Mouse (Mus musculus): Measurements from ENCODE around the gene Plekhg1. TPM values are rescaled to one million over a fixed set of nuclear protein-coding genes. Genes with fewer than 3 reads are reported as not detected.

The Plekhg1 gene
- polyA plus RNA-seq, 1 experiment from 2014 or later: 8.0 TPM

DNA sequence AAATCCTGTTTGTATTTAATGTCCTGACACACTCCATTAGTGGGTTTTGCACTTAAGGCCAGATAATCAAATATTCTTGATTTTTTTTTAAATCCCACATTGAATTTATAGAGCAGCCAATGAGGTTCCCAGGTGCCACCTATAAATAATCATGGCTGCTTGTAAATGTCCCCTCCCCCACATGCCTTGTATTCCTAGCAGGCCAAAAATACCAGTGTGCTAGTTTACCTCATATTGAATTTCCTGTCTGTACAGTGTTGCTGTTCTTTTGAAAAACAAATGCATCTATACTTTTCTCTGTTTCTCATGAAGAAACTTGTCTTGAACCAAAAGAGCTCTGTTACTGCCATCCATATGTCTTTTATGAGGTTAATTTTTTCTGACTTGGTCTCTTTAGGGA, 59.3 kb downstream of the Plekhg1 start:
- H3K9ac ChIP-seq: no peak overlapping the region
- no peaks in the 10 kb centered on the region for H3K9me3 ChIP-seq (replicated peaks)
- H3K27ac ChIP-seq: no peak overlapping the region
- H3K36me3 ChIP-seq: no peaks in the 10 kb centered on the region
- H3K27me3 ChIP-seq: no peaks in the 10 kb centered on the region
- H3K4me2 ChIP-seq: no peak overlapping the region
- H3K4me3 ChIP-seq: no peak overlapping the region
- peaks cover 3% of the 10 kb centered on the region; the same call in 1 of the 2 replicates for H3K4me1 ChIP-seq (replicated peaks)
- no peak for ATAC-seq (replicated peaks; ENCODE audit: insufficient number of reproducible peaks, insufficient read depth, low FRiP score, low read depth)

DNA sequence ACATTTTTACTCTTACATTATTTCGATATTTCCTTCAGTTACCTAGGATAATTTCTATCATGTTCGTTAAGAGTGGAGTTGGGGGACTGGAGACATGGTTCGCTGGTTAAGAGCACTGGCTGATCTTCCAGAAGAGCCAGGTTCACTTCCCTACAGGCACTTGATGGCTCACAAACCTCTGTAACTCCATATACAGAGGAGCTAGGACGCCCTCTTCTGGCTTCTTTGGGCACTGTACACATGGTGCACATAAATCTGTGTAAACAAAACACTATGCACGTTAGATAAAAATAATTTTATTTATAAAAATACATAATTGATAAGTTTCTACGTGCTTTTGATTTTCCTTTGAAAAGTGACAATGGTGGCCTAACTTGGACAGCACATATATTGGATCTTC, 61.1 kb downstream of the Plekhg1 start:
- Histone ChIP-seq H3K36me3 (no peaks in the 10 kb centered on the region), H3K27ac (no peak overlapping the region), H3K4me3 (no peak overlapping the region), H3K27me3 (no peaks in the 10 kb centered on the region), H3K4me2 (no peak overlapping the region), H3K9me3 (replicated peaks) (no peaks in the 10 kb centered on the region), H3K9ac (no peak overlapping the region), H3K4me1 (replicated peaks) (peaks cover 3% of the 10 kb centered on the region; the same call in 1 of the 2 replicates)
- ATAC-seq (replicated peaks; ENCODE audit: insufficient number of reproducible peaks, insufficient read depth, low FRiP score, low read depth): no peak
- WGBS: 79% methylated on average over 6 of the region's 6 CpGs

DNA sequence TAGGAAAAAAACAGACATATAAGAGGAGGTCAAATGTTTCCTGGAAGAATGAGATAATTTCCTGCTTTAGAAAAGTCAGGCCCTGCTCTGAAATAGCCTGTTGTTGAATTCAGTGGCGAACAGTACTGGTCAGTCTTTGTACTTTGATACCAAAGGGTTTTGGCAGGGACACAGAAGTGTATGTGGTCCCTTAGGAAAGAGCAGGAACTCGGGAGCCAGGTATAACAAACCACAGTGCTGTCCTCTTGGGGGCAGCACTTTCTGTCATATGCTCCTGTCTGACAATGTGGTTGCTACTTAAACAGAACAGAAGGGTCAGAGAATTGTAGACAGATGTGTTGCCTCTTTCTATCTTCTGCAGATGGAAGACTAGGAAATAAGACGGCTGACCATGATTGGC, 65.2 kb downstream of the Plekhg1 start:
- H3K4me2 ChIP-seq: no peak overlapping the region
- no peak overlapping the region for H3K4me3 ChIP-seq
- H3K36me3 ChIP-seq: no peaks in the 10 kb centered on the region
- 0 out of 2 replicates have a peak, but pooled peaks have one; percentile 7 for ATAC-seq (replicated peaks; ENCODE audit: insufficient number of reproducible peaks, insufficient read depth, low FRiP score, low read depth)
- no peaks in the 10 kb centered on the region for H3K27me3 ChIP-seq
- H3K9me3 ChIP-seq (replicated peaks): no peaks in the 10 kb centered on the region
- H3K4me1 ChIP-seq (replicated peaks): peaks cover 7% of the 10 kb centered on the region; the same call in 1 of the 2 replicates
- H3K27ac ChIP-seq: no peak overlapping the region
- WGBS: 30% methylated on average over 3 of the region's 3 CpGs
- H3K9ac ChIP-seq: no peak overlapping the region

DNA sequence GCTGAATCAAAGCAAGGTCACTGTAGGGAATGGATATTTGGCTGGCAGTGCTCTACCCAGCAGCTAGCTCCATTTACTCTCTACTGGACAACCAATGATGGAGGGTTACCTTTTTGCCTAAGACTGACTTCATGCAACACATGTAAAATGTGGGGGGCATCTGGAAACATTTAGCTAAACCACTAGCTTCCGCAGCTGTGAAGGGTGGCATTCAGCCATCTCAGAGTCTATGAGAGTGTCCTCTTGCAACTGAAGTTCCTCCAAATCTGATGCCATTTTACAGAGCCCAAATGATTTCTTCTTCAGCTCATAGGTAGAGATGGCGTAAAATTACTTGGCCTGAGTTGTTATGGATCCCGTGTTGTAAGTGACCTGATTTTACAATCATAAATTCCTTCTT, 67.8 kb downstream of the Plekhg1 start:
- Histone ChIP-seq H3K27me3 (no peaks in the 10 kb centered on the region), H3K36me3 (no peaks in the 10 kb centered on the region), H3K9ac (no peak overlapping the region), H3K4me2 (no peak overlapping the region), H3K9me3 (replicated peaks) (no peaks in the 10 kb centered on the region), H3K4me3 (no peak overlapping the region), H3K4me1 (replicated peaks) (peaks cover 16% of the 10 kb centered on the region), H3K27ac (no peak overlapping the region)
- ATAC-seq (replicated peaks; ENCODE audit: insufficient number of reproducible peaks, insufficient read depth, low FRiP score, low read depth): no peak
- 87% methylated on average over 3 of the region's 3 CpGs for WGBS

DNA sequence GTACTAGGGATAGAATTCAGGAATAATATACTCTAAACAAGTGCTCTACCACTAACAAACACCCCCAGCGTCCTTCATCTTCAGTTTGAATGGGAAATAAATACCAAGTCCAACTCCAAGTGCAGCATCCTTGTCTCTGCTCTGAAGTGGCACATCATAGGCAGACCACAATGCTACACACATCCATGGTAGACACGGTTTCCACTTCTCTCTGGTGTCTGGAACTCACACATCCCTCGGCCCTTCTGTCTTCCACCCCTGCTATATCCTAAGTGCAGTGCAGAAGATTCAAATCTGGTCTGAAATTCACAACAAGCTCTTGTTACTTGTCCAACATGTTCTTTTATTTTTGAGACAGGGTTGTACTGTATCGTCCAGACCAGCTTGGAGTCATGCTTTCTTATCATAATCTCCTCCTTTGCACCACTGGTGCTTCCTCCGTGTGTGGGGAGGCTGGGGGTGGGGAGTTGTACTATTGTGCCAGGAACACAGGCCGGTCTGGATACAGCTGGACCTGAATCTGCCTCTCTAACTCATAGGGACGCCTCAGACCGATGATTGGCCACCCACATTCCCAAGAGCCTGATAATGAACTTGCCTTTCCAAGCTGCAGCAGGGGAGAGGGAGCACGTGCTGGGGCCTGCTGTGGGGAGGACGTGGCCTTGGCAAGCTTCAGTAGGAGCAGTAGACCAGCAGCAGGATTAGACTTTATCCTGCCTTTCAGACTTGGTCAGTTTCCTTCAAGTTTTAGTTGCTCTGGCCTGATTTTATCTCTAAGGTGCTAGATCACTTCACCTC, 70.5 kb downstream of the Plekhg1 start:
- 33% methylated on average over 10 of the region's 10 CpGs for WGBS
- Histone ChIP-seq H3K27me3 (no peaks in the 10 kb centered on the region), H3K4me2 (no peak overlapping the region), H3K36me3 (no peaks in the 10 kb centered on the region), H3K9ac (no peak overlapping the region), H3K27ac (0 out of 2 replicates have a peak overlapping the region, but pooled peaks have one; percentile 20), H3K9me3 (replicated peaks) (no peaks in the 10 kb centered on the region), H3K4me1 (replicated peaks) (peaks cover 16% of the 10 kb centered on the region), H3K4me3 (no peak overlapping the region)
- peak; percentile 73 for ATAC-seq (replicated peaks; ENCODE audit: insufficient number of reproducible peaks, insufficient read depth, low FRiP score, low read depth)

DNA sequence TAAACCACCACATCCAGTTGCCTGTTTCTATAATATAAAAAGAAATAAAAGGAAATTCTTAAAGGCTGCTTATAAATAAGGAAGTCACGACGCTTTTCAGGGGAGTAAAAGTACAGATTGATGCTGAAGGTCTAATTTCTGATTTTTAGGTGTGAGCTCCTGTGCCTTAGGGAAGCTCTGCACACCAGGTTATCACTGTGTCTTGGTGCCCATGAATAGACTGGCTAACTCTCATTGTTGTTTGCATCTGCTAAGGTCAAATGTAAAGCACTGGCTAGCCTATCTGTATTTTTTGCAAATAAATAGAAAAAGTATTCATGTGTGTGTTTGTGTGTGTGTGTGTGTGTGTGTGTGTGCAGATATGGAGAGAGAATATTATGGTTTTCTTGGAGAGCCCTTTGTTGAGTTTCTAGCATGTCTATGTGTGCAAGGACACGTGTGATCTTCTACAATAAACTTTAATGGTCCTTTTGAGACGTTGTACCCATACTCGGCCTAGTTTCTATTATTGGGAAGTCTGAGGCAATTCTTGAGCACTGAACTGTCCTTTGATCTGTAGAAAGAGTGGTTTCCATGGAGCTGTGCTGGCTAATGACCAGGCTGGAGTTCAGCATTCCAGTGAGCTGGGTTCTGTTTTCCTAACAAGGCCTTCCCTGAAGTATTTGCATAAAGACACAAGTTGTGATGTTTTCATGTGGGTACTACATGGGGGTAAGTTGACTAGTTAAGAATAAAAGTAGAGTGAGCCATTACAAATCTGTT, 79.0 kb downstream of the Plekhg1 start:
- Histone ChIP-seq H3K9me3 (replicated peaks) (no peaks in the 10 kb centered on the region), H3K4me2 (no peak overlapping the region), H3K4me3 (no peak overlapping the region), H3K36me3 (no peaks in the 10 kb centered on the region), H3K27ac (no peak overlapping the region), H3K4me1 (replicated peaks) (no peaks in the 10 kb centered on the region), H3K27me3 (no peaks in the 10 kb centered on the region), H3K9ac (no peak overlapping the region)
- no peak for ATAC-seq (replicated peaks; ENCODE audit: insufficient number of reproducible peaks, insufficient read depth, low FRiP score, low read depth)
- WGBS: 74% methylated on average over 5 of the region's 5 CpGs

DNA sequence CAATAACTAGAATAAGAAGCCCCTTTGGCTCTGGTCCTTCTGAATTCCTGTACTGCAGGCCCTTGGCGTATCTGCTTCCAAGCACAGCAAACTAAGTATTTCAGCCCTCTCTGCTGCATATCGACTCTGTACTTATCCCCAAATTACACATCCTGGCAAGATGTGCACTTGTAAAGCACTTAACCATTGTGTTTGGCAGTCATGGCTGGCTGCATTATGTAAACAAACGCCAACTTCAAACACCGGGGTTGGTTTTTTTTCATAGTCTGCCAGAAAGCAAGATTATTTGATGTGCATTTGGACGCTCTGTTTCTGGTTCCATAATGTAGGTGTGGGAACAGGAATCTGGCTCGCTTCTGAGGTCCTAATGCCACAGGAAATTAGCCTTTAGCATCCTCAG, 83.7 kb downstream of the Plekhg1 start:
- Histone ChIP-seq H3K4me1 (replicated peaks) (no peaks in the 10 kb centered on the region), H3K4me3 (no peak overlapping the region), H3K27me3 (no peaks in the 10 kb centered on the region), H3K36me3 (no peaks in the 10 kb centered on the region), H3K9ac (no peak overlapping the region), H3K27ac (no peak overlapping the region), H3K9me3 (replicated peaks) (no peaks in the 10 kb centered on the region), H3K4me2 (no peak overlapping the region)
- WGBS: 57% methylated on average over 6 of the region's 6 CpGs
- no peak for ATAC-seq (replicated peaks; ENCODE audit: insufficient number of reproducible peaks, insufficient read depth, low FRiP score, low read depth)

DNA sequence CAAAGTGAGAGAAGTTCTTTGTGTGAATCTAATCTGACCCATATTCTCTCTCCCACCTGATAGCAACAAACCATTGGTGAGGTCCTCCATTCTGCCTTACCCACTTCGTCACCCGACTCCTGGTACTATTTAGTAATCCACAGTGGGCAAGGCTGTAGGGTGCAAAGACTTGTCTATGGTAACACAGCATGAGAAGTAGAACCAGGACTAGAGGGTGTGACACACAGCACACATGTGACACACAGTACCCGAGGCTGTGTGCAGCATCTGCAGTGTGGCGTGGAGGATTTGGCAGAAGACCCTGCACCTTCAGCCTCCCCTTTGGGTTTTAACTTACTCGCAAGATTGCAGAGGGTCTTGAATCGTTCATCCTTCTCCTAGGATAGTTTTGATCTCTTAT, 85.9 kb downstream of the Plekhg1 start:
- Histone ChIP-seq H3K27me3 (no peaks in the 10 kb centered on the region), H3K4me2 (no peak overlapping the region), H3K36me3 (no peaks in the 10 kb centered on the region), H3K4me3 (no peak overlapping the region), H3K4me1 (replicated peaks) (no peaks in the 10 kb centered on the region), H3K27ac (no peak overlapping the region), H3K9me3 (replicated peaks) (no peaks in the 10 kb centered on the region), H3K9ac (no peak overlapping the region)
- WGBS: 78% methylated on average over 6 of the region's 6 CpGs
- ATAC-seq (replicated peaks; ENCODE audit: insufficient number of reproducible peaks, insufficient read depth, low FRiP score, low read depth): no peak

DNA sequence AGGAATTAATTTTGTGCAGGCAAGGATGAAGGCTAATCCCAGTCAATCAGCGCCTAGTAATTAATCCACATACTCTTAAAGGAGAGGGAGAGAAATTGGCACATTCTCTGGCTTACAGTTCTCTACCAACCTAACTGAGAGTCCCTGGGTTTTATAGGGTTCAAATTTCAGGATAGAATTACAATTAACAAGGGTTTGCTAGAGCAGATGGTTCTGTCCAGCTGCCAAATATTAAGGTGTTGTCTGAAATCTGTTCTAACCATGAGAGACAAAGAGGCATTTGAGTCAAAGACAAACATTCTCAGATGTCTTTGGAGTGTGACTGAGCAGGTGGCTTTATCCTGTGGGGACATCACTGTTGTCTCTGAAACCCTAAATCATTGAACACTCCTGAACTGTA, 87.2 kb downstream of the Plekhg1 start:
- Histone ChIP-seq H3K27ac (no peak overlapping the region), H3K4me2 (no peak overlapping the region), H3K36me3 (no peaks in the 10 kb centered on the region), H3K4me3 (no peak overlapping the region), H3K9ac (no peak overlapping the region), H3K9me3 (replicated peaks) (no peaks in the 10 kb centered on the region), H3K4me1 (replicated peaks) (peaks cover 5% of the 10 kb centered on the region; the same call in 1 of the 2 replicates), H3K27me3 (no peaks in the 10 kb centered on the region)
- ATAC-seq (replicated peaks; ENCODE audit: insufficient number of reproducible peaks, insufficient read depth, low FRiP score, low read depth): no peak
- WGBS: 78% methylated on average over 1 of the region's 1 CpGs

DNA sequence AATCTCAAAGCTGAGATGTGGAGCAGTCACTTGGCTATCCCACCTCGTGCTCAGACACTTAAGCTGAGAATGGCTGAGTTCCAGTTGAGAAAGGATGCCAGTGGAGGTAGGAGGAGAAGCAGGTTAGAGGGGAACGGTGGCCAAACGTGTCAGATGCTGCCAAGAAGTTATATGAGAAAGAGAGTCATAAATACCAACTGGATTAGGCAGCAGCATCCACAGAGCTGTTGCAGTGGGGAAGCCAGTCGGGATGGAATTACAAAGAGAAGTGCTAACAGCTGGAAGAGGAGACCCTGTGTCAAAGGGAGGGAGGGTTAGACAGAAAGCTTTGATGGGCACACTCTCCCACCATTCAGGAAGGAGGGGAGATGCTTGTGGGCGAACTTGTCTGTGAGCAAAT, 89.3 kb downstream of the Plekhg1 start:
- 35% methylated on average over 5 of the region's 5 CpGs for WGBS
- no peak overlapping the region for H3K27ac ChIP-seq
- no peak overlapping the region for H3K4me3 ChIP-seq
- H3K36me3 ChIP-seq: no peaks in the 10 kb centered on the region
- H3K4me1 ChIP-seq (replicated peaks): peaks cover 5% of the 10 kb centered on the region; the same call in 1 of the 2 replicates
- no peak overlapping the region for H3K9ac ChIP-seq
- H3K27me3 ChIP-seq: no peaks in the 10 kb centered on the region
- H3K9me3 ChIP-seq (replicated peaks): no peaks in the 10 kb centered on the region
- ATAC-seq (replicated peaks; ENCODE audit: insufficient number of reproducible peaks, insufficient read depth, low FRiP score, low read depth): no peak
- H3K4me2 ChIP-seq: no peak overlapping the region

DNA sequence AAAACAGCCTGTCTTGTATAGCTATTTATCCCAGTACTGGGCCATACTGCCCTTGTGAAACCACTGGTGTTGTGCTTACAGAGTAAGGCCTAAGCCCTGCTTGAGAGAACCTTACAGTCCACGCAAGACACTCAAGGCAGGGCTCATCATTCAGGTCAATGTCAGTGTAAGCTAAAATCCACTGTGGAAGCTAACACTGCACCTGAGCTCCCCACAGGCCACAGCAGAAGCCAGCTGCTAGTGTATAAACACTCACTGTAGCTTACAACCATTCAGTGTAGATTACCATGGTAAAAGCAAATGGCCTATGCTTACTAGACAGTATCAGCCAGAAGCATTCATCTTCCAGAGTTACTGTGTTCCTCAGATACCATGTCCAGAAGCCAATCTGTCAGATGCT, 90.5 kb downstream of the Plekhg1 start:
- H3K9ac ChIP-seq: no peak overlapping the region
- 87% methylated on average over 1 of the region's 1 CpGs for WGBS
- no peak for ATAC-seq (replicated peaks; ENCODE audit: insufficient number of reproducible peaks, insufficient read depth, low FRiP score, low read depth)

More for the DNA sequence above, 90.5 kb downstream of the Plekhg1 start:
- Histone ChIP-seq H3K36me3 (no peaks in the 10 kb centered on the region), H3K27ac (no peak overlapping the region), H3K4me3 (no peak overlapping the region), H3K4me1 (replicated peaks) (peaks cover 6% of the 10 kb centered on the region; the same call in 1 of the 2 replicates), H3K4me2 (no peak overlapping the region), H3K27me3 (no peaks in the 10 kb centered on the region), H3K9me3 (replicated peaks) (no peaks in the 10 kb centered on the region)
